Mouse (Mus musculus): ENCODE data around the gene Ppp1r2. TPM values are rescaled to one million over a fixed set of nuclear protein-coding genes. Genes with fewer than 3 reads are reported as not detected.
"Not testable (repeated sequence)": the region's sequence is repeated elsewhere in the genome, so short reads cannot be mapped to it uniquely, and the experiment has no call there.

Gene Ppp1r2
- 89.0 and 116 TPM in 2 replicates for polyA plus RNA-seq (2012; rRNA removed)

DNA sequence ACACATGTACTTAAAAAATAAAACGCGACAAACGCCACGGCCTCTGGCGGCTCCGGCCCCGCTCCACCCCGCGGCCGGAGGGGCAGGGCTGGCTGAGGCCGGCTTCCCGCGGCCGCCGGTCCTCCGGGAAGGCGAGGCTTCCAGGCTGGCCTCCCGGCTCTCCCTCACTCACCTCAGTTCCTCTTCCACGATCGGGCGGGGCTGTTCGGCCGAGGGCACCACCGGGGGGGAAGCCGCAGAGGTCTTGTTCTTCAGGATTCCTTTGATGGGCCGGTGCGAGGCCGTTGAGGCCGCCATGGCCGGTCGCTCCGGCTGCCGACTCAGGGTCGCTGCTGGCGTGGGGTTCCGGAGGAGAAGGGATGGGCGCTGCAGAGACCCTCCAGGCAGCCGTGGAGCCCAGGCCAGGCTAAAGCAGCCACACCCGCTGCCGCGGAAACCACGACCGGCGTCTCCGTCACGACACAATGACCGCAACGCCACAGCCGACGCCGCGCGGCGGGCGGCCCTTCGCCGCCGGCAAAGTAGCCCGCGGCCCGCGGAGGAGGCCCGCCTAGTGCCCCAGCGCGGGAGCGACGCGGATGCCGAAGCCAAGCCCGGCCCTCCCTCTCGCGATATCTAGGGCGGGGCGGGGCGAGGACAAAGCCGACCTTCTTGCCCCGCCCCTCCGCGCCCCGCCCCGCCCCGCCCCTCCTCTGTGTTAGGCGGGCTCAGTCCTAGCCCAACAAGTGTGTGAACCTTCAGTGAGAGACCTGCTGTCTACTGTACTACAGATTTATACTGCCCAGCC is at the start of gene Ppp1r2:
Gene Ppp1r2 (minus strand): TSS at position 604 of the 787 bp plus-strand sequence.
- Histone ChIP-seq H3K4me3 (replicated peaks; ENCODE audit: extremely low read depth, low read depth, low read length) (peak within 1 kb of the TSS; percentile 81), H3K4me1 (ENCODE audit: control insufficient read depth, insufficient read depth, low read length) (peaks cover 15% of the 10 kb centered on the region)
- no peak for TF ChIP-seq CTCF (IDR thresholded peaks at IDR 0.05; ENCODE audit: insufficient read depth, low read length)
- TF ChIP-seq POLR2A (IDR thresholded peaks at IDR 0.05; ENCODE audit: borderline replicate concordance, extremely low read depth, low read depth, low read length), result peak; percentile 87
- WGBS, result under 1% methylated on average over 82 of the region's 83 CpGs
- peak; percentile 88 for DNase-seq

DNA sequence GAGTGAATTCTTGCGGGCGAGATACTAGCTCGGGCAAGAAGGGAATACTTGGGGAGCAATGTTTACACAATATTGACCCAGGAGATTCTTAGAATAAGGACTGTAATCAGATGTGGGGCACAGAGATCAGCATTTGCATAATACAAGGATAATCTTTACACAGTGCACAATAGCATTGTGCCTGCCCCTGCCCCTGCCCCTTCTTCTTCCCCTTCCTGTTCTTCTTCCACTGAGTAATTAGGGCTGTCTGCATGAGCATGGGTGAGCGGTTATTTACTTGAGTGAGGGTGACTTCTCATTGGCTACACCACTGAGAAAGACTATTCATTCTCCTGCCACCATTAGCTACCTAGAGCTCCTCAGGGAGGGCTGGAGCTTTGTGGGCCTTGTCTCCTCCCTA is 46.4 kb upstream of the Ppp1r2 start:
- no peak for TF ChIP-seq POLR2A (IDR thresholded peaks at IDR 0.05; ENCODE audit: borderline replicate concordance, extremely low read depth, low read depth, low read length)
- no peak for TF ChIP-seq CTCF (IDR thresholded peaks at IDR 0.05; ENCODE audit: insufficient read depth, low read length)
- H3K4me1 ChIP-seq (ENCODE audit: control insufficient read depth, insufficient read depth, low read length), result peaks cover 3% of the 10 kb centered on the region
- 61% methylated on average over 4 of the region's 4 CpGs for WGBS
- no peak for DNase-seq
- H3K4me3 ChIP-seq (replicated peaks; ENCODE audit: extremely low read depth, low read depth, low read length), result no peak overlapping the region

DNA sequence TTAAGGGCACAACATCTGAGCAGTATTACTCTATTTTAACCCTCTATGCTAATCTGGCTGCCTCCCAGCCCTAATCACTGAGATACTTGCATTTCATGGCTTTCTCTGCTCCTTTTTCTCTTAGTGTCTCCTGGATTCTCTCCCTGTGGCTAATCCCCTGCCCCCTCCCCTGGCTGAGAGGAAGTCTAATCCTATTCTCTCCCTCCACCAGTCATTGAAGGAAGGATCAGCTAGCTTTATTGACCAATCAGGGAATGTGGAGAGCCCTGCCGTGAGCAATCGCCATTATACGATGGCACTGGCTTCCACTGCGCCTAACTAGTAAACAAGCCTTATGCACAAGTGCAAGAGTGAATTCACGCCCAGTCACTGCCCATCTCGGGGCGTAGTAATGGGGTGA is 45.9 kb upstream of the Ppp1r2 start:
- 83% methylated on average over 7 of the region's 7 CpGs for WGBS
- Histone ChIP-seq H3K4me1 (ENCODE audit: control insufficient read depth, insufficient read depth, low read length) (peaks cover 2% of the 10 kb centered on the region; the same call in 1 of the 2 replicates), H3K4me3 (replicated peaks; ENCODE audit: extremely low read depth, low read depth, low read length) (no peak overlapping the region)
- no peak for TF ChIP-seq POLR2A (IDR thresholded peaks at IDR 0.05; ENCODE audit: borderline replicate concordance, extremely low read depth, low read depth, low read length)
- no peak for TF ChIP-seq CTCF (IDR thresholded peaks at IDR 0.05; ENCODE audit: insufficient read depth, low read length)
- no peak for DNase-seq

DNA sequence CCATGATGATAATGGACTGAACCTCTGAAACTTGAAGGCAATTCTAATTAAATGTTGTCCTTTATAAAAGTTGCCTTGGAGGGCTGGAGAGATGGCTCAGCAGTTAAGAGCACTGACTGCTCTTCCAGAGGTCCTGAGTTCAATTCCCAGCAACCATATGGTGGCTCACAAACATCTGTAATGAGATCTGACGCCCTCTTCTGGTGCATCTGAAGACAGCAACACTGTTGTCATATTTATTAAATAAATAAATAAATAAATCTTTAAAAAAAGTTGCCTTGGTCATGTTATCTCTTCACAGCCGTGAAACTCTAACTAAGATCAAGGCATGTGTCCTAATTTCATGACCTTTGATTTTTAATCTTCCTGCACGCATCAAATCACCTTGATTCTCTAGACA is 44.6 kb upstream of the Ppp1r2 start:
- not testable (repeated sequence) for DNase-seq; H3K4me3 ChIP-seq (replicated peaks; ENCODE audit: extremely low read depth, low read depth, low read length); H3K4me1 ChIP-seq (ENCODE audit: control insufficient read depth, insufficient read depth, low read length)
- 75% methylated on average over 3 of the region's 3 CpGs for WGBS

DNA sequence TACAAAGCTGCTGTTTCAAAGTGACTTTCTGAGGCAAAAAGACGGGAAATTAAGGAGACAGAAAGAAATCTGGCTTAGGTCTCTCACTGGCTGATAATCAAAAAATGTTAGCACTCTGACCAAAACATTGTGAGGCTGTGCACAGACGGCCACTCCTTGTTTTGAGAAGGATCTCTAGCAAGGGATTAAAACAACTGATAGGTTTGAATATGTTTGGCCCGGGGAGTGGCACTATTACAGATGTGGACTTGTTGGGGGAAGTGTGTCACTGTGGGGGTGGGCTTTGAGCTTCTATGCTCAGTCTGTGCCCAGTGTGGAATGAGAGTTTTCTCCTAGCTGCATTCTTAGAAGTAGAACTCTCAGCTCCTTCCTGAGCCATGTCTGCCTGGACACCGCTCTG is 44.2 kb upstream of the Ppp1r2 start:
- DNase-seq, result no peak

DNA sequence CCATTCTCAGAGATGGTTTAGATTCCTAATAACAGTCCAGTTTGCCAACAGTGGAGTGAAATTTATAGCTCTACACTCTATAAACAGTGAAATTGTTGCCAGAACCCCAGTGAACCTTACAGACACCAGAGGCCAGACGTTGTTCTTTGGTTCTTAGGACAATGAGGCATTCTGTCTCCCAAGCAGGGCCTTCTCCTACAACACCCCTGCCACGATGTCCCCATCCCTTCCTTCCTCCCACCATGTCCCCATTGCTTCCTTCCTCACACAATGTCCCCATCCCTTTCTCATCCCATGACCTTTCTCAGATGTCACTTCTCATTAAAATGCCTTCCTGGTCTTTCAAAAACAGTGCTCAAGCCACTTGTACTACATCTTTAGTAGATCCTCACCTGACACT is 43.3 kb upstream of the Ppp1r2 start:
- DNase-seq, result no peak
- no peak overlapping the region for H3K4me3 ChIP-seq (replicated peaks; ENCODE audit: extremely low read depth, low read depth, low read length)
- TF ChIP-seq POLR2A (IDR thresholded peaks at IDR 0.05; ENCODE audit: borderline replicate concordance, extremely low read depth, low read depth, low read length) (no peak), CTCF (IDR thresholded peaks at IDR 0.05; ENCODE audit: insufficient read depth, low read length) (no peak)
- peaks cover 2% of the 10 kb centered on the region; the same call in 1 of the 2 replicates for H3K4me1 ChIP-seq (ENCODE audit: control insufficient read depth, insufficient read depth, low read length)
- WGBS, result 42% methylated on average over 2 of the region's 2 CpGs

More for the DNA sequence above, 44.2 kb upstream of the Ppp1r2 start:
- Histone ChIP-seq H3K4me3 (replicated peaks; ENCODE audit: extremely low read depth, low read depth, low read length) (no peak overlapping the region), H3K4me1 (ENCODE audit: control insufficient read depth, insufficient read depth, low read length) (peaks cover 2% of the 10 kb centered on the region; the same call in 1 of the 2 replicates)
- TF ChIP-seq POLR2A (IDR thresholded peaks at IDR 0.05; ENCODE audit: borderline replicate concordance, extremely low read depth, low read depth, low read length) (no peak), CTCF (IDR thresholded peaks at IDR 0.05; ENCODE audit: insufficient read depth, low read length) (no peak)
- WGBS, result 64% methylated on average over 4 of the region's 4 CpGs

DNA sequence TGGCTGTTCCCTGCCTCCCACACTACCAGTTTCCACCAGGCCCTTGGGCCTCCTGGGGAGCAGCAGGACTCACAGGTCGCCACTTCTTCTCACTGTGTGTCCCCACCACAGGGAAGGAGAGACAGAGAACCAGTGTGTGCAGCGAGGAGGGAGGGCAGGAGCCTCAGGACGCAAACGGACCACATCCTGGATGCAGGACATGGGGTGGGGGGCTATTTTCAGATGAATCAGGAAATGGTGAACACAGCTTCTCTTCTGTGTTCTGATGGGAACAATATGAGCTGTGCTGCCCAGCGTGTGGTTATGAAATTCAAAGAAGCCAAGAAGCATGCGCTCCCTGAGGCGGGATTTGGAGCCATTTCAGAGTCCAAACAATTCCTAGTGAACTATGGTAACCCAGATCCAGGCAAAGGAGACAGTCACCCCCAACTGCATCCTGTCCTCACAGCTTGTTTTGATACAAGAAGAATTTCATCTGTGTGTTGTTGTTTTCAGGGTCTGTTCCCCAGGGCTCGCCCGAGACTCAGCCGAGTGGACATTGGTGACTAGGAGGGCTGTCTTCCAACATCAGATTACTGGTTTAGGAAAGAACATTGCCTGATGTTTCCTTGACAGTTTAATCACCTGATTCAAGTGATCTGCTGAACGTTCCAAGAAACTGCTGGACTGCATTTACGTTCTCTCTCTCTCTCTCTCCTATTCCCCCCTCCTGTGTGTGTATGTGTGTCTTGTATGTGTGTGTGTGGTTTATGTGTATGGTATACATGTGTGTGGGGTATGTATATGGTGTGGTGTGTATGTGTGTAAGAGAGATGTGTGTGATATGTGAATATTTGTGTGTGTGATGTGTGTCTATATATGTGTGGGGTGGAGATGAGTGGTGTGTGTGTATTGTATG is 41.4 kb upstream of the Ppp1r2 start:
- H3K4me1 ChIP-seq (ENCODE audit: control insufficient read depth, insufficient read depth, low read length); H3K4me3 ChIP-seq (replicated peaks; ENCODE audit: extremely low read depth, low read depth, low read length); DNase-seq: not testable (repeated sequence)
- 31% methylated on average over 12 of the region's 12 CpGs for whole genome bisulfite sequencing

DNA sequence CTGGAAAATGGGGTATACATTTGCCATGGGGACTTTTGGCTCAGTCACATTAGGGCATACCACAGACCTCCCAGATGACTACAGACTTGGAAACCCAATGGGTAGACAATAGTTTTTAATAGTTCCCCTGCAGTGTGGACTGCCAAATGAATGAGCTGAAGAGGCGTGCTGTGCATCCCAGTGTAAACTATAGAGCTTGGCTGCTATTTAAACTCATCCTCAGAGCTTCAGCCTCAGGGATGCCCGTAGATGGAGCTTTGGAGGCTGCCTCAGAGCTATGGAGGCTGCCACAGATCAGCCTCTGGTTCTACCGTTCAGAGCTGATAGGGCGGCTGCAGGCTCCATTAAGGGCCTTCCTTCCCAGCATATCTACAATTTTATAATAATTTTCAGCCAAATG is 40.2 kb upstream of the Ppp1r2 start:
- H3K4me1 ChIP-seq (ENCODE audit: control insufficient read depth, insufficient read depth, low read length), result peaks cover 2% of the 10 kb centered on the region; the same call in 1 of the 2 replicates
- no peak for DNase-seq
- TF ChIP-seq POLR2A (IDR thresholded peaks at IDR 0.05; ENCODE audit: borderline replicate concordance, extremely low read depth, low read depth, low read length) (no peak), CTCF (IDR thresholded peaks at IDR 0.05; ENCODE audit: insufficient read depth, low read length) (no peak)
- WGBS, result 84% methylated on average over 4 of the region's 4 CpGs
- H3K4me3 ChIP-seq (replicated peaks; ENCODE audit: extremely low read depth, low read depth, low read length), result no peak overlapping the region

DNA sequence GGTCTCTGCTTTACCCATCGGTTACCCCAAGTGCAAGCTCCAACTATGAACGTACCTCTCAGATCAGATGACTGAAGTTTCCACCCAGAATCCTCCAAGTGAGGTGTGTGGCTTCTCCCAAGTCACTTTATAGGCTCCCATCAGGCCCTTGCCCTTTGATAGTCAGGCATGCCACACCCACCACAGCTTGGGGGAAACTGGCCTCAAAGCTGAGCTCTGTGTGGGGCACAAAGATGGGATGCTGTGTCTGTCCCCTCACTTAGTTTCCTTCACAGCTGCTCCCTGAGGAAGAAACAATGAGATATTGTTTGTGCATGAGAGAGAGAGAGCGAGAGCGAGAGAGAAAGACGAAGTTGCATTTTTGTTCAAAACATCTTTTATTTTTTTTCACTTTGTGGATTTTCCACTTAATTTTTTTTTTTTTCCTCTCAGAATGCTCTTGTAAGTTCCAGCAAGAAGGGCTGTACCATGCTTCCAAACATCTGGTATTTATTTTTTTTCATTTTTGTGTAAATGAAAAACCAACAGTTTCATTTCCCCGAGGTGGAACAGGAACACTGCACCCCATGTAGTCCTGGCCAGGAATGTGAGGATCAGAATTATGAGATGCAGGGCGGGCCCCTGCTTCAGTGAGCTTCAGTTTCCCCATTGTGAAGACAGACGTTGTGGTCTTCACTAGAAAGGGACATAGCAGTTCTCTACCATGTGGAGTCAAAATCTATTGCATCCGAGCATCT is 39.6 kb upstream of the Ppp1r2 start, which contains the start of gene Apod:
Gene Apod (minus strand): TSS at position 312 of the 737 bp plus-strand sequence.
- TF ChIP-seq POLR2A (IDR thresholded peaks at IDR 0.05; ENCODE audit: borderline replicate concordance, extremely low read depth, low read depth, low read length) (no peak), CTCF (IDR thresholded peaks at IDR 0.05; ENCODE audit: insufficient read depth, low read length) (no peak)
- Histone ChIP-seq H3K4me1 (ENCODE audit: control insufficient read depth, insufficient read depth, low read length) (peaks cover 2% of the 10 kb centered on the region; the same call in 1 of the 2 replicates), H3K4me3 (replicated peaks; ENCODE audit: extremely low read depth, low read depth, low read length) (no peak within 1 kb of the TSS)
- 73% methylated on average over 9 of the region's 9 CpGs for WGBS
- DNase-seq, result no peak

Measured in lung, adult 2 months (tissue).